ENCODE assay signal across 8 mouse cellular contexts in genomic region chr9:105737448-105737847, GRCm38 (mm10).
DNase-seq lines count a peak whose midpoint lies in the region; ATAC-seq and TF ChIP-seq lines count a peak whose summit lies in the region.
"Had no signal": no experiment of that assay in that cellular context is flagged by ENCODE, and none has a peak within 500 bp of the region (broad histone marks: within the 10 kb centered on the region; RNA-seq: fewer than 3 reads in every experiment).

No protein-coding gene starts in this region.

- H3K27me3 ChIP-seq in lung, postnatal 0 days (replicated peaks; ENCODE audit: insufficient read depth, low read length), result no peaks in the 10 kb centered on the region

- TF ChIP-seq CTCF in gastrocnemius, adult 2 months (IDR thresholded peaks at IDR 0.05), result no peak
- TF ChIP-seq CTCF in lung, postnatal 0 days (IDR thresholded peaks at IDR 0.05), result peak; percentile 56

- peak; percentile 6 for DNase-seq in kidney, adult 11 months
- no peak for DNase-seq in kidney, adult 9 months
- DNase-seq in brain, adult 2 months (ENCODE audit: low read depth, low spot score), result peak; percentile 69
- DNase-seq in gastrocnemius, adult 2 months, result peak; percentile 29
- peak; percentile 57 for DNase-seq in lung, postnatal 0 days (ENCODE audit: low spot score)
- DNase-seq in right cerebral cortex, postnatal 36 days (ENCODE audit: low spot score in 2 of 2), result no peak
- DNase-seq: right cerebral cortex, postnatal 4 days had no signal

- no peak overlapping the region for H3K4me2 ChIP-seq in lung, postnatal 0 days (replicated peaks; ENCODE audit: low read depth, low read length)

- WGBS in lung, postnatal 0 days, result 27% methylated on average over 8 of the region's 8 CpGs

- intact Hi-C loops in gastrocnemius, adult 2 months (cut with DNase I), result no loop called here

- no peaks in the 10 kb centered on the region for H3K9me3 ChIP-seq in lung, postnatal 0 days (ENCODE audit: low read length)

- H3K27ac ChIP-seq in gastrocnemius, adult 2 months, result no peak overlapping the region
- no peak overlapping the region for H3K27ac ChIP-seq in lung, postnatal 0 days (ENCODE audit: low read length)

- H3K9ac ChIP-seq in lung, postnatal 0 days (replicated peaks; ENCODE audit: low read depth), result no peak overlapping the region

- TF ChIP-seq EP300 in lung, postnatal 0 days (IDR thresholded peaks at IDR 0.05), result no peak

- no peaks in the 10 kb centered on the region for H3K36me3 ChIP-seq in lung, postnatal 0 days (ENCODE audit: insufficient read depth, low read length)

- H3K4me1 ChIP-seq in lung, postnatal 0 days (ENCODE audit: insufficient read depth, low read depth, low read length), result no peaks in the 10 kb centered on the region

- no peak overlapping the region for H3K4me3 ChIP-seq in gastrocnemius, adult 2 months
- H3K4me3 ChIP-seq in lung, postnatal 0 days (ENCODE audit: low read depth, low read length), result no peak overlapping the region

- peak; percentile 48; the same call in 1 of the 2 replicates for ATAC-seq in lung, postnatal 0 days
- ATAC-seq in megakaryocyte-erythroid progenitor cell, adult 5-6 weeks (replicated peaks; ENCODE audit: low FRiP score, low TSS enrichment, poor library complexity, severe bottlenecking), result no peak

Comparison
In these comparisons a context has a peak if more than half of its experiments do, and no peak if none do; other contexts are left out.
1. DNase-seq: peak in kidney, adult 11 months (single experiment), brain, adult 2 months (single experiment), gastrocnemius, adult 2 months (single experiment) and lung, postnatal 0 days (single experiment); none in kidney, adult 9 months (single experiment) and right cerebral cortex, postnatal 36 days (0 of 2).